Mouse (Mus musculus): Measurements from ENCODE around the gene Rora. TPM values are rescaled to one million over a fixed set of nuclear protein-coding genes. Genes with fewer than 3 reads are reported as not detected.
A peak's percentile ranks its signal among the peaks of the same experiment; 100 is the strongest.

Gene Rora
- polyA plus RNA-seq, 1 experiment from 2014 or later = 9.0 TPM

- in situ Hi-C loops (cut with MboI; ENCODE audit: low pct_unique_long_range_greater_than_20kb) = no loop called here
- TF ChIP-seq CTCF (IDR thresholded peaks at IDR 0.05) = no peak
- ATAC-seq (no peak), DNase-seq (ENCODE audit: low read depth, low spot score) (no peak)
- peaks cover 5% of the 10 kb centered on the region for H3K27me3 ChIP-seq
- ChIA-PET CTCF (no interaction called here), POLR2A (no interaction called here)
Observed at GRCm38 (mm10) chr9:69227806-69228205, 574.2 kb downstream of the Rora start.

- peaks cover 8% of the 10 kb centered on the region for H3K27me3 ChIP-seq
- DNase-seq (ENCODE audit: low read depth, low spot score) (no peak), ATAC-seq (no peak)
- no peak for TF ChIP-seq CTCF (IDR thresholded peaks at IDR 0.05)
- in situ Hi-C loops (cut with MboI; ENCODE audit: low pct_unique_long_range_greater_than_20kb) = no loop called here
- ChIA-PET POLR2A (interaction anchor here (0.6 kb wide), 1 partner anchor 75 kb away, joined by 3 read pairs; no protein-coding TSS in a partner anchor), CTCF (no interaction called here)
Observed at GRCm38 (mm10) chr9:69229935-69230334, 576.3 kb downstream of the Rora start.

GRCm38 (mm10) chr9:69234526-69234925, 580.9 kb downstream of the Rora start:
- ChIA-PET POLR2A (interaction anchor here (0.5 kb wide), 1 partner anchor 8 kb away, joined by 7 read pairs; no protein-coding TSS in a partner anchor), CTCF (interaction anchor here (1.0 kb wide), 1 partner anchor 33 kb away, joined by 3 read pairs; no protein-coding TSS in a partner anchor)
- no peak for TF ChIP-seq CTCF (IDR thresholded peaks at IDR 0.05)
- DNase-seq (ENCODE audit: low read depth, low spot score) (no peak), ATAC-seq (no peak)
- H3K27me3 ChIP-seq = peaks cover 8% of the 10 kb centered on the region
- in situ Hi-C loops (cut with MboI; ENCODE audit: low pct_unique_long_range_greater_than_20kb) = no loop called here

- in situ Hi-C loops (cut with MboI; ENCODE audit: low pct_unique_long_range_greater_than_20kb) = no loop called here
- peaks cover 8% of the 10 kb centered on the region for H3K27me3 ChIP-seq
- CTCF ChIA-PET = no interaction called here
- POLR2A ChIA-PET = no interaction called here
- TF ChIP-seq CTCF (IDR thresholded peaks at IDR 0.05) = no peak
- DNase-seq (ENCODE audit: low read depth, low spot score) (no peak), ATAC-seq (no peak)
Observed at GRCm38 (mm10) chr9:69237316-69237715, 583.7 kb downstream of the Rora start.

GRCm38 (mm10) chr9:69242538-69242937, 589.0 kb downstream of the Rora start:
- DNase-seq (ENCODE audit: low read depth, low spot score) = no peak

GRCm38 (mm10) chr9:69243626-69244025, 590.0 kb downstream of the Rora start:
- in situ Hi-C loops (cut with MboI; ENCODE audit: low pct_unique_long_range_greater_than_20kb) = no loop called here
- no peak for TF ChIP-seq CTCF (IDR thresholded peaks at IDR 0.05)
- ATAC-seq (no peak), DNase-seq (ENCODE audit: low read depth, low spot score) (no peak)
- H3K27me3 ChIP-seq = peaks cover 5% of the 10 kb centered on the region
- ChIA-PET CTCF (no interaction called here), POLR2A (interaction anchor here (1.3 kb wide), 1 partner anchor 8 kb away, joined by 4 read pairs; no protein-coding TSS in a partner anchor)

More at GRCm38 (mm10) chr9:69242538-69242937, 589.0 kb downstream of the Rora start:
- CTCF ChIA-PET = no interaction called here
- H3K27me3 ChIP-seq = peaks cover 11% of the 10 kb centered on the region
- no peak for TF ChIP-seq CTCF (IDR thresholded peaks at IDR 0.05)
- POLR2A ChIA-PET = no interaction called here
- no peak for ATAC-seq
- in situ Hi-C loops (cut with MboI; ENCODE audit: low pct_unique_long_range_greater_than_20kb) = no loop called here

GRCm38 (mm10) chr9:69246225-69246624, 592.6 kb downstream of the Rora start:
- in situ Hi-C loops (cut with MboI; ENCODE audit: low pct_unique_long_range_greater_than_20kb) = no loop called here
- no peak for ATAC-seq
- TF ChIP-seq CTCF (IDR thresholded peaks at IDR 0.05) = no peak
- CTCF ChIA-PET = no interaction called here
- no peak for DNase-seq (ENCODE audit: low read depth, low spot score)
- peaks cover 5% of the 10 kb centered on the region for H3K27me3 ChIP-seq
- POLR2A ChIA-PET = no interaction called here

- ChIA-PET CTCF (no interaction called here), POLR2A (no interaction called here)
- no peak for ATAC-seq
- H3K27me3 ChIP-seq = peaks cover 6% of the 10 kb centered on the region
- in situ Hi-C loops (cut with MboI; ENCODE audit: low pct_unique_long_range_greater_than_20kb) = no loop called here
- DNase-seq (ENCODE audit: low read depth, low spot score) = no peak
- no peak for TF ChIP-seq CTCF (IDR thresholded peaks at IDR 0.05)
Observed at GRCm38 (mm10) chr9:69249586-69249985, 596.0 kb downstream of the Rora start.

- DNase-seq (ENCODE audit: low read depth, low spot score) (no peak), ATAC-seq (no peak)
- peaks cover 6% of the 10 kb centered on the region for H3K27me3 ChIP-seq
- TF ChIP-seq CTCF (IDR thresholded peaks at IDR 0.05) = no peak
- ChIA-PET CTCF (no interaction called here), POLR2A (no interaction called here)
- in situ Hi-C loops (cut with MboI; ENCODE audit: low pct_unique_long_range_greater_than_20kb) = no loop called here
Observed at GRCm38 (mm10) chr9:69250326-69250725, 596.7 kb downstream of the Rora start.

- no peak for DNase-seq (ENCODE audit: low read depth, low spot score)
- no peak for ATAC-seq
- ChIA-PET POLR2A (no interaction called here), CTCF (interaction anchor here (0.8 kb wide), 1 partner anchor 15 kb away, joined by 3 read pairs; no protein-coding TSS in a partner anchor)
- no peak for TF ChIP-seq CTCF (IDR thresholded peaks at IDR 0.05)
- peaks cover 3% of the 10 kb centered on the region for H3K27me3 ChIP-seq
- in situ Hi-C loops (cut with MboI; ENCODE audit: low pct_unique_long_range_greater_than_20kb) = no loop called here
Observed at GRCm38 (mm10) chr9:69258506-69258905, 604.9 kb downstream of the Rora start.

GRCm38 (mm10) chr9:69259382-69259781, 605.8 kb downstream of the Rora start:
- H3K27me3 ChIP-seq = peaks cover 3% of the 10 kb centered on the region
- ChIA-PET POLR2A (interaction anchor here (0.6 kb wide), 1 partner anchor 60 kb away, joined by 3 read pairs; no protein-coding TSS in a partner anchor), CTCF (interaction anchor here (0.8 kb wide), 1 partner anchor 15 kb away, joined by 3 read pairs; no protein-coding TSS in a partner anchor)
- in situ Hi-C loops (cut with MboI; ENCODE audit: low pct_unique_long_range_greater_than_20kb) = no loop called here
- ATAC-seq (peak; percentile 12), DNase-seq (ENCODE audit: low read depth, low spot score) (no peak)
- no peak for TF ChIP-seq CTCF (IDR thresholded peaks at IDR 0.05)

GRCm38 (mm10) chr9:69265151-69265550, 611.6 kb downstream of the Rora start:
- in situ Hi-C loops (cut with MboI; ENCODE audit: low pct_unique_long_range_greater_than_20kb) = no loop called here
- no peak for TF ChIP-seq CTCF (IDR thresholded peaks at IDR 0.05)
- peaks cover 11% of the 10 kb centered on the region for H3K27me3 ChIP-seq
- no peak for ATAC-seq
- ChIA-PET POLR2A (no interaction called here), CTCF (no interaction called here)
- no peak for DNase-seq (ENCODE audit: low read depth, low spot score)

All from Patski (cell line).